Mouse (Mus musculus) small intestine, adult 2 months (tissue): Measurements from ENCODE around the gene Rpl31. TPM values are rescaled to one million over a fixed set of nuclear protein-coding genes. Genes with fewer than 3 reads are reported as not detected.
A peak's percentile ranks its signal among the peaks of the same experiment; 100 is the strongest.

ENCODE experiments used
- H3K27ac ChIP-seq: fragments of 200-500 bp; 2 replicates; pipeline ENCODE4 v1.5.1; 2012; ENCODE audit warnings: low read depth, low read length, control low read depth, inconsistent platforms; ENCODE audit not compliant: insufficient read depth
- H3K27me3 ChIP-seq: fragments of 200-500 bp; 2 replicates; pipeline ENCODE4 v1.6.1; 2012; ENCODE audit warnings: mild to moderate bottlenecking, moderate library complexity, low read length, inconsistent platforms; ENCODE audit not compliant: control insufficient read depth, insufficient read depth
- H3K36me3 ChIP-seq: fragments of 200-500 bp; 2 replicates; pipeline ENCODE4 v1.6.1; 2012; ENCODE audit warnings: mild to moderate bottlenecking, low read length, control low read depth, inconsistent platforms; ENCODE audit not compliant: control insufficient read depth, insufficient read depth
- H3K4me1 ChIP-seq: fragments of 200-500 bp; 2 replicates; pipeline ENCODE4 v1.6.1; 2012; ENCODE audit warnings: low read length, inconsistent platforms, mixed read lengths; ENCODE audit not compliant: control insufficient read depth, insufficient read depth, insufficient read length
- H3K4me3 ChIP-seq: fragments of 200-500 bp; 2 replicates; pipeline ENCODE4 v1.5.1; 2012; ENCODE audit warnings: low read depth, mild to moderate bottlenecking, control low read depth, inconsistent platforms, low read length, moderate library complexity
- CTCF ChIP-seq: fragments of 200-500 bp; IDR thresholded peaks from 2 replicates; pipeline ENCODE4 v1.5.1; 2012; ENCODE audit warnings: low read depth, mild to moderate bottlenecking, control low read depth, inconsistent platforms, low read length, moderate library complexity, mixed read lengths; ENCODE audit not compliant: insufficient replicate concordance, insufficient read length; ENCODE audit errors: extremely low read depth
- POLR2A ChIP-seq: fragments of 200-500 bp; IDR thresholded peaks from 2 replicates; pipeline ENCODE4 v1.6.1; 2012; ENCODE audit warnings: low read depth, mild to moderate bottlenecking, control low read depth, inconsistent platforms, low read length, moderate library complexity
- WGBS: fragments of 180-500 bp; shearing (Covaris S2); methylation state at CpG from one replicate; pipeline ENCODE4 v1.1.7; 2018; 5-methylcytosine and 5-hydroxymethylcytosine counted together
- polyA plus RNA-seq: library from polyadenylated mRNA; depleted of rRNA; stranded (reverse); fragments of >200 nt; gene quantifications from 2 replicates; pipeline ENCODE4 v1.2.3, GENCODE M21; 2012

The Rpl31 gene
- polyA plus RNA-seq, 1 experiment: 55.5 TPM

- no peaks in the 10 kb centered on the region for H3K27me3 ChIP-seq
- WGBS: 28% methylated on average over 4 of the region's 4 CpGs
- no peak overlapping the region for H3K27ac ChIP-seq
- H3K36me3 ChIP-seq: peaks cover 13% of the 10 kb centered on the region
- no peak overlapping the region for H3K4me3 ChIP-seq
- H3K4me1 ChIP-seq: peaks cover 18% of the 10 kb centered on the region; the same call in 1 of the 2 replicates
- no peak for TF ChIP-seq CTCF
- TF ChIP-seq POLR2A: no peak
Observed at GRCm38 (mm10) chr1:39332456-39332855, 35.2 kb upstream of the Rpl31 start.

GRCm38 (mm10) chr1:39335561-39336196, 32.0 kb upstream of the Rpl31 start:
- H3K4me3 ChIP-seq: no peak overlapping the region
- H3K36me3 ChIP-seq: peaks cover 16% of the 10 kb centered on the region
- peaks cover 21% of the 10 kb centered on the region for H3K4me1 ChIP-seq
- H3K27ac ChIP-seq: no peak overlapping the region
- H3K27me3 ChIP-seq: no peaks in the 10 kb centered on the region
- TF ChIP-seq POLR2A (no peak), CTCF (no peak)
- 69% methylated on average over 15 of the region's 15 CpGs for WGBS

GRCm38 (mm10) chr1:39336788-39337187, 30.9 kb upstream of the Rpl31 start:
- H3K36me3 ChIP-seq: peaks cover 19% of the 10 kb centered on the region
- peaks cover 15% of the 10 kb centered on the region for H3K4me1 ChIP-seq
- 93% methylated on average over 8 of the region's 8 CpGs for WGBS
- H3K27ac ChIP-seq: no peak overlapping the region
- TF ChIP-seq CTCF: no peak
- no peak for TF ChIP-seq POLR2A
- H3K4me3 ChIP-seq: no peak overlapping the region
- H3K27me3 ChIP-seq: no peaks in the 10 kb centered on the region

- 84% methylated on average over 10 of the region's 10 CpGs for WGBS
- no peak for TF ChIP-seq CTCF
- TF ChIP-seq POLR2A: no peak
- peaks cover 5% of the 10 kb centered on the region for H3K4me1 ChIP-seq
Observed at GRCm38 (mm10) chr1:39338831-39339230, 28.8 kb upstream of the Rpl31 start.

GRCm38 (mm10) chr1:39339455-39339854, 28.2 kb upstream of the Rpl31 start:
- WGBS: 27% methylated on average over 5 of the region's 5 CpGs
- Histone ChIP-seq H3K36me3 (peaks cover 12% of the 10 kb centered on the region), H3K4me3 (no peak overlapping the region), H3K4me1 (peaks cover 5% of the 10 kb centered on the region), H3K27me3 (no peaks in the 10 kb centered on the region), H3K27ac (no peak overlapping the region)
- TF ChIP-seq POLR2A: no peak
- no peak for TF ChIP-seq CTCF

More at GRCm38 (mm10) chr1:39338831-39339230, 28.8 kb upstream of the Rpl31 start:
- no peak overlapping the region for H3K4me3 ChIP-seq
- no peak overlapping the region for H3K27ac ChIP-seq
- peaks cover 17% of the 10 kb centered on the region for H3K36me3 ChIP-seq
- H3K27me3 ChIP-seq: no peaks in the 10 kb centered on the region

GRCm38 (mm10) chr1:39340156-39340555, 27.5 kb upstream of the Rpl31 start:
- H3K36me3 ChIP-seq: peaks cover 7% of the 10 kb centered on the region
- TF ChIP-seq CTCF: no peak
- no peak for TF ChIP-seq POLR2A
- no peaks in the 10 kb centered on the region for H3K27me3 ChIP-seq
- H3K4me1 ChIP-seq: peaks cover 5% of the 10 kb centered on the region
- H3K4me3 ChIP-seq: no peak overlapping the region
- 57% methylated on average over 6 of the region's 6 CpGs for WGBS
- no peak overlapping the region for H3K27ac ChIP-seq

GRCm38 (mm10) chr1:39340647-39341046, 27.0 kb upstream of the Rpl31 start:
- no peak overlapping the region for H3K4me3 ChIP-seq
- 6% methylated on average over 8 of the region's 8 CpGs for WGBS
- TF ChIP-seq POLR2A (no peak), CTCF (peak; percentile 77; the same call in 1 of the 2 replicates)
- peaks cover 10% of the 10 kb centered on the region for H3K36me3 ChIP-seq
- peaks cover 5% of the 10 kb centered on the region for H3K4me1 ChIP-seq
- no peak overlapping the region for H3K27ac ChIP-seq
- H3K27me3 ChIP-seq: no peaks in the 10 kb centered on the region
